ENCODE assay signal across 7 mouse cellular contexts in genomic region chr19:53850166-53850922, GRCm38 (mm10). TPM values are rescaled to one million over a fixed set of nuclear protein-coding genes. Genes with fewer than 3 reads are reported as not detected.
DNase-seq lines count a peak whose midpoint lies in the region; ATAC-seq and TF ChIP-seq lines count a peak whose summit lies in the region.

No protein-coding gene starts in this region.

- TF ChIP-seq CTCF in Patski (IDR thresholded peaks at IDR 0.05) = no peak

- no peaks in the 10 kb centered on the region for H3K36me3 ChIP-seq in forebrain, embryonic 14.5 days (ENCODE audit: control insufficient read depth, insufficient read depth, low read length)
- no peaks in the 10 kb centered on the region for H3K36me3 ChIP-seq in midbrain, embryonic 14.5 days (ENCODE audit: control insufficient read depth, insufficient read depth, low read length)

- 43% methylated on average over 18 of the region's 18 CpGs for WGBS in forebrain, embryonic 14.5 days
- 62% methylated on average over 18 of the region's 18 CpGs for WGBS in midbrain, embryonic 14.5 days

- H3K4me1 ChIP-seq in forebrain, embryonic 14.5 days (ENCODE audit: control insufficient read depth, insufficient read depth, low read length) = peaks cover 48% of the 10 kb centered on the region
- peaks cover 35% of the 10 kb centered on the region for H3K4me1 ChIP-seq in midbrain, embryonic 14.5 days (ENCODE audit: control insufficient read depth, insufficient read depth, low read length)

- POLR2A ChIA-PET in Patski (lab: Charles Lee) = no interaction called here

- H3K9ac ChIP-seq in forebrain, embryonic 14.5 days (ENCODE audit: low read length) = no peak overlapping the region
- H3K9ac ChIP-seq in midbrain, embryonic 14.5 days (replicated peaks; ENCODE audit: low read length) = no peak overlapping the region

- no peak overlapping the region; the same call in 1 of the 2 replicates for H3K4me2 ChIP-seq in forebrain, embryonic 14.5 days (ENCODE audit: low read length)
- H3K4me2 ChIP-seq in midbrain, embryonic 14.5 days (ENCODE audit: low read length) = no peak overlapping the region

- CTCF ChIA-PET in Patski (lab: Charles Lee) = interaction anchor here (0.6 to 1.2 kb wide), 3 partner anchors 18 to 20 kb away, joined by 3 read pairs; no protein-coding TSS in a partner anchor

- intact Hi-C loops in heart, postnatal 10 days (cut with DNase I) = no loop called here

- no peaks in the 10 kb centered on the region for H3K9me3 ChIP-seq in forebrain, embryonic 14.5 days (replicated peaks; ENCODE audit: control insufficient read depth, low read length)
- H3K9me3 ChIP-seq in midbrain, embryonic 14.5 days (ENCODE audit: control insufficient read depth, low read length) = no peaks in the 10 kb centered on the region

- DNase-seq in Patski (ENCODE audit: low read depth, low spot score) = peak; percentile 83
- DNase-seq in adrenal gland, postnatal 14 days = peak; percentile 96
- DNase-seq in forebrain, embryonic 14.5 days (ENCODE audit: low spot score) = peak; percentile 57
- DNase-seq in heart, postnatal 10 days = peak; percentile 83
- DNase-seq in kidney, postnatal 14 days = peak; percentile 91
- peak; percentile 59 for DNase-seq in midbrain, embryonic 14.5 days

- H3K27me3 ChIP-seq in Patski = no peaks in the 10 kb centered on the region
- H3K27me3 ChIP-seq in forebrain, embryonic 14.5 days (replicated peaks; ENCODE audit: control insufficient read depth, insufficient read depth, low read length) = no peaks in the 10 kb centered on the region
- no peaks in the 10 kb centered on the region for H3K27me3 ChIP-seq in midbrain, embryonic 14.5 days (ENCODE audit: control insufficient read depth, insufficient read depth, low read length)

- peak overlapping the region; percentile 95; the same call in 1 of the 2 replicates for H3K27ac ChIP-seq in forebrain, embryonic 14.5 days (ENCODE audit: low read depth, low read length)
- H3K27ac ChIP-seq in midbrain, embryonic 14.5 days (replicated peaks; ENCODE audit: low read depth, low read length) = no peak overlapping the region; the same call in 1 of the 2 replicates

- no peak overlapping the region for H3K4me3 ChIP-seq in forebrain, embryonic 14.5 days (ENCODE audit: low read depth, low read length)
- H3K4me3 ChIP-seq in midbrain, embryonic 14.5 days (replicated peaks; ENCODE audit: low read depth, low read length) = no peak overlapping the region

- in situ Hi-C loops in Patski (cut with MboI; ENCODE audit: low pct_unique_long_range_greater_than_20kb) = loop anchor here (5.0 kb wide), 1 partner anchor 48 kb away; no protein-coding TSS in a partner anchor

- ATAC-seq in Patski = peak; percentile 54
- ATAC-seq in forebrain, embryonic 14.5 days = no peak
- no peak for ATAC-seq in midbrain, embryonic 14.5 days (ENCODE audit: low FRiP score, low TSS enrichment)
- no peak for ATAC-seq in megakaryocyte, adult 5-6 weeks (ENCODE audit: poor library complexity, severe bottlenecking)

RNA-seq across cellular contexts. Expression of gene Pdcd4, which starts 41.7 kb away (rescaled TPM):
- 101 TPM for polyA plus RNA-seq in Patski (2021)
- total RNA-seq in adrenal gland, postnatal 14 days (2021) = 109 and 110 TPM in 2 replicates
- polyA plus RNA-seq in forebrain, embryonic 14.5 days (2014; fragmentation: Nextera tagmentation; extraction: Ambion mirVana) = 62.1 and 75.4 TPM in 2 replicates
- total RNA-seq in heart, postnatal 10 days (2021) = 10 to 100 TPM; 30.2 to 31.0 TPM
- 73.9 and 74.2 TPM in 2 replicates for polyA plus RNA-seq in midbrain, embryonic 14.5 days (2014; fragmentation: Nextera tagmentation; extraction: Ambion mirVana)
- total RNA-seq in megakaryocyte, adult 5-6 weeks (2015) = 60.2 and 73.4 TPM in 2 replicates
- total RNA-seq in megakaryocyte, adult 5-6 weeks (2017) = 79.2 and 85.9 TPM in 2 replicates
